Mouse (Mus musculus) kidney, adult 2 months (tissue): ENCODE data around the gene Prdx6. TPM values are rescaled to one million over a fixed set of nuclear protein-coding genes. Genes with fewer than 3 reads are reported as not detected.
A peak's percentile ranks its signal among the peaks of the same experiment; 100 is the strongest.
"Not testable (repeated sequence)": the region's sequence is repeated elsewhere in the genome, so short reads cannot be mapped to it uniquely, and the experiment has no call there.

ENCODE experiments used
- DNase-seq: peaks from one replicate; pipeline ENCODE4 v3.0.0; 2021
- H3K27ac ChIP-seq: fragments of 200-500 bp; 2 replicates; pipeline ENCODE4 v1.5.1; 2012; ENCODE audit warnings: low read depth, low read length, control low read depth, inconsistent platforms; ENCODE audit not compliant: insufficient read depth
- H3K27me3 ChIP-seq: fragments of 200-500 bp; replicated peaks from 2 replicates; pipeline ENCODE4 v1.6.1; 2012; ENCODE audit warnings: mild to moderate bottlenecking, moderate library complexity, low read length, inconsistent platforms; ENCODE audit not compliant: control insufficient read depth, insufficient read depth
- H3K36me3 ChIP-seq: fragments of 200-500 bp; 2 replicates; pipeline ENCODE4 v1.6.1; 2012; ENCODE audit warnings: mild to moderate bottlenecking, moderate library complexity, low read length, inconsistent platforms; ENCODE audit not compliant: control insufficient read depth, insufficient read depth
- H3K4me1 ChIP-seq: fragments of 200-500 bp; 2 replicates; pipeline ENCODE4 v1.6.1; 2011; ENCODE audit warnings: low read length; ENCODE audit not compliant: control insufficient read depth, insufficient read depth
- H3K4me3 ChIP-seq: fragments of 200-500 bp; 2 replicates; pipeline ENCODE4 v1.5.1; 2011; ENCODE audit warnings: mild to moderate bottlenecking, low read depth, low read length, control low read depth; ENCODE audit not compliant: insufficient read depth
- CTCF ChIP-seq: fragments of 200-500 bp; conservative IDR thresholded peaks from 2 replicates; pipeline ENCODE4 v1.5.1; 2011; ENCODE audit warnings: low read depth, mild to moderate bottlenecking, control low read depth, low read length, moderate library complexity, mixed read lengths; ENCODE audit not compliant: insufficient read depth, insufficient read length
- POLR2A ChIP-seq: fragments of 200-500 bp; IDR thresholded peaks from one replicate; pipeline ENCODE4 v1.6.1; 2011; ENCODE audit warnings: low read depth, low read length, control low read depth
- WGBS: fragments of 180-500 bp; shearing (Covaris S2); methylation state at CpG from one replicate; pipeline ENCODE4 v1.1.7; 2018; 5-methylcytosine and 5-hydroxymethylcytosine counted together
- polyA plus RNA-seq: library from polyadenylated mRNA; depleted of rRNA; stranded (reverse); fragments of >200 nt; gene quantifications from 2 replicates; pipeline ENCODE4 v1.2.3, GENCODE M21; 2012

The Prdx6 gene
- polyA plus RNA-seq, 1 experiment = 186 TPM

GRCm38 (mm10) chr1:161233226-161233839 lies 17.7 kb downstream of the Prdx6 start:
- Histone ChIP-seq H3K27me3 (no peaks in the 10 kb centered on the region), H3K27ac (no peak overlapping the region), H3K4me1 (no peaks in the 10 kb centered on the region), H3K36me3 (no peaks in the 10 kb centered on the region; the same call in 1 of the 2 replicates), H3K4me3 (no peak overlapping the region)
- 62% methylated on average over 13 of the region's 13 CpGs for WGBS
- no peak for DNase-seq
- no peak for TF ChIP-seq POLR2A
- no peak for TF ChIP-seq CTCF

- Histone ChIP-seq H3K27ac (no peak overlapping the region), H3K36me3 (no peaks in the 10 kb centered on the region; the same call in 1 of the 2 replicates), H3K4me1 (no peaks in the 10 kb centered on the region), H3K27me3 (no peaks in the 10 kb centered on the region), H3K4me3 (no peak overlapping the region)
- 94% methylated on average over 5 of the region's 5 CpGs for WGBS
- DNase-seq = no peak
- TF ChIP-seq POLR2A (no peak), CTCF (no peak)
These were observed 18.8 kb downstream of the Prdx6 start for GRCm38 (mm10) chr1:161232181-161232580.

- H3K36me3 ChIP-seq = no peaks in the 10 kb centered on the region
- TF ChIP-seq CTCF = no peak
- no peak for TF ChIP-seq POLR2A
- 38% methylated on average over 5 of the region's 5 CpGs for WGBS
These were observed 26.2 kb downstream of the Prdx6 start for GRCm38 (mm10) chr1:161224837-161225236.

GRCm38 (mm10) chr1:161219816-161220215 lies 31.2 kb downstream of the Prdx6 start:
- Histone ChIP-seq H3K4me3 (no peak overlapping the region), H3K4me1 (no peaks in the 10 kb centered on the region), H3K36me3 (no peaks in the 10 kb centered on the region), H3K27ac (no peak overlapping the region), H3K27me3 (no peaks in the 10 kb centered on the region)
- WGBS = 70% methylated on average over 3 of the region's 3 CpGs
- DNase-seq = no peak
- TF ChIP-seq CTCF = no peak
- no peak for TF ChIP-seq POLR2A

More at GRCm38 (mm10) chr1:161224837-161225236, 26.2 kb downstream of the Prdx6 start:
- no peaks in the 10 kb centered on the region for H3K27me3 ChIP-seq
- H3K4me1 ChIP-seq = no peaks in the 10 kb centered on the region
- DNase-seq = peak; percentile 57
- H3K27ac ChIP-seq = no peak overlapping the region
- no peak overlapping the region for H3K4me3 ChIP-seq

GRCm38 (mm10) chr1:161214465-161214864 lies 36.6 kb downstream of the Prdx6 start:
- Histone ChIP-seq H3K4me1 (no peaks in the 10 kb centered on the region), H3K27me3 (no peaks in the 10 kb centered on the region), H3K27ac (no peak overlapping the region), H3K4me3 (no peak overlapping the region), H3K36me3 (no peaks in the 10 kb centered on the region)
- TF ChIP-seq CTCF (peak; percentile 75), POLR2A (no peak)
- peak; percentile 35 for DNase-seq
- 33% methylated on average over 4 of the region's 4 CpGs for WGBS

- Histone ChIP-seq H3K4me1 (peaks cover 3% of the 10 kb centered on the region; the same call in 1 of the 2 replicates), H3K4me3 (no peak overlapping the region), H3K27ac (no peak overlapping the region), H3K27me3 (no peaks in the 10 kb centered on the region), H3K36me3 (no peaks in the 10 kb centered on the region)
- no peak for DNase-seq
- 76% methylated on average over 5 of the region's 5 CpGs for WGBS
- TF ChIP-seq POLR2A (no peak), CTCF (no peak)
These were observed 51.2 kb downstream of the Prdx6 start for GRCm38 (mm10) chr1:161199856-161200255.

- DNase-seq, H3K4me1 ChIP-seq, H3K27me3 ChIP-seq, H3K36me3 ChIP-seq, H3K27ac ChIP-seq: not testable (repeated sequence)
- 44% methylated on average over 11 of the region's 11 CpGs for WGBS
- H3K4me3 ChIP-seq = peak overlapping the region; percentile 38; the same call in 1 of the 2 replicates
These were observed 54.7 kb downstream of the Prdx6 start for GRCm38 (mm10) chr1:161196364-161196763.
